Mouse (Mus musculus) CH12.LX (cell line): ENCODE measurements around the gene Srp68. TPM values are rescaled to one million over a fixed set of nuclear protein-coding genes. Genes with fewer than 3 reads are reported as not detected.

Experiments used
- DNase-seq: peaks from one replicate; pipeline ENCODE4 v3.0.0-alpha.2; 2013; ENCODE audit errors: extremely low read depth
- H3K27ac ChIP-seq: 2 replicates; pipeline ENCODE4 v1.5.1; 2012; ENCODE audit warnings: low read depth, mild to moderate bottlenecking, control low read depth, moderate library complexity; ENCODE audit not compliant: insufficient read depth
- H3K27me3 ChIP-seq: replicated peaks from 2 replicates; pipeline ENCODE3; 2012; ENCODE audit warnings: inconsistent platforms
- H3K36me3 ChIP-seq, 2 experiments: replicated peaks in 1 of 2; 2 replicates each; pipeline versions ENCODE3 to v1.6.1; 2012; ENCODE audit warnings: inconsistent platforms in 1 of 2, low read length in 1 of 2, mild to moderate bottlenecking in 1 of 2, mixed read lengths in 1 of 2, moderate library complexity in 1 of 2; ENCODE audit not compliant: control insufficient read depth in 1 of 2, insufficient read depth in 1 of 2
- H3K4me1 ChIP-seq, 2 experiments: 2 replicates each; pipeline ENCODE4 v1.6.1; 2012; ENCODE audit warnings: inconsistent platforms in 1 of 2, moderate library complexity in 1 of 2; ENCODE audit not compliant: insufficient read depth in 2 of 2, control insufficient read depth in 1 of 2
- H3K4me2 ChIP-seq: 2 replicates; pipeline ENCODE4 v1.6.1; 2012; ENCODE audit warnings: low read depth, mild to moderate bottlenecking, control low read depth; ENCODE audit not compliant: poor library complexity, insufficient read depth, severe bottlenecking
- H3K4me3 ChIP-seq, 3 experiments: fragments of 150-350 bp in 1 of 3; sonication (generic) in 1 of 3; replicated peaks in 1 of 3; 2 replicates each; pipeline versions ENCODE3 to v1.5.1; 2011 to 2012; ENCODE audit warnings: low read depth in 2 of 3, low read length in 2 of 3, mild to moderate bottlenecking in 2 of 3, moderate library complexity in 2 of 3, control low read depth in 1 of 3, improper control_type of control experiment in 1 of 3, inconsistent platforms in 1 of 3, mixed read lengths in 1 of 3; ENCODE audit not compliant: poor library complexity in 1 of 3
- H3K79me2 ChIP-seq: replicated peaks from 2 replicates; pipeline ENCODE4 v1.6.1; 2012; ENCODE audit warnings: mild to moderate bottlenecking, moderate library complexity; ENCODE audit not compliant: control insufficient read depth, poor library complexity, insufficient read depth, severe bottlenecking; ENCODE audit errors: extremely low read depth
- H3K9ac ChIP-seq: 2 replicates; pipeline ENCODE4 v1.6.1; 2012; ENCODE audit warnings: low read depth, mild to moderate bottlenecking, control low read depth, moderate library complexity; ENCODE audit not compliant: insufficient read depth
- H3K9me3 ChIP-seq: replicated peaks from 2 replicates; pipeline ENCODE3; 2012; ENCODE audit warnings: low read length, inconsistent platforms, mixed read lengths
- CHD1 ChIP-seq: IDR thresholded peaks from 2 replicates; pipeline ENCODE4 v1.6.1; 2012; ENCODE audit warnings: low read depth, low read length, improper control_type of control experiment, inconsistent platforms
- CTCF ChIP-seq, 2 experiments: IDR thresholded peaks in 1 of 2; conservative IDR thresholded peaks in 1 of 2; 2 replicates each; pipeline ENCODE4 v1.5.1; 2011 to 2012; ENCODE audit warnings: low read depth in 2 of 2, low read length in 2 of 2, improper control_type of control experiment in 1 of 2, inconsistent platforms in 1 of 2, mild to moderate bottlenecking in 1 of 2, moderate library complexity in 1 of 2
- E2F4 ChIP-seq: IDR thresholded peaks from 2 replicates; pipeline ENCODE4 v1.6.1; 2011; ENCODE audit warnings: low read depth, low read length, improper control_type of control experiment; ENCODE audit not compliant: insufficient replicate concordance
- ELF1 ChIP-seq: IDR thresholded peaks from 2 replicates; pipeline ENCODE4 v1.6.1; 2014; ENCODE audit warnings: low read depth, mild to moderate bottlenecking, inconsistent platforms, low read length, improper control_type of control experiment
- EP300 ChIP-seq: IDR thresholded peaks from 2 replicates; pipeline ENCODE4 v1.6.1; 2011; ENCODE audit warnings: low read length, improper control_type of control experiment
- IRF4 ChIP-seq: IDR thresholded peaks from 2 replicates; pipeline ENCODE4 v1.6.1; 2014; ENCODE audit warnings: low read depth, mild to moderate bottlenecking, inconsistent platforms, low read length, improper control_type of control experiment
- JUN ChIP-seq: IDR thresholded peaks from 2 replicates; pipeline ENCODE4 v1.6.1; 2011; ENCODE audit warnings: low read depth, mild to moderate bottlenecking, low read length, improper control_type of control experiment, moderate library complexity; ENCODE audit not compliant: insufficient read depth
- KAT2A ChIP-seq: IDR thresholded peaks from 2 replicates; pipeline ENCODE4 v1.6.1; 2012; ENCODE audit warnings: low read length, improper control_type of control experiment, inconsistent platforms; ENCODE audit not compliant: insufficient replicate concordance
- MAFK ChIP-seq: IDR thresholded peaks from 2 replicates; pipeline ENCODE4 v1.6.1; 2011; ENCODE audit warnings: low read length, improper control_type of control experiment; ENCODE audit not compliant: insufficient replicate concordance
- MAX ChIP-seq: IDR thresholded peaks from 2 replicates; pipeline ENCODE4 v1.6.1; 2011; ENCODE audit warnings: low read length, improper control_type of control experiment
- MAZ ChIP-seq: IDR thresholded peaks from 2 replicates; pipeline ENCODE4 v1.6.1; 2012; ENCODE audit warnings: low read depth, mild to moderate bottlenecking, inconsistent platforms, low read length, improper control_type of control experiment, moderate library complexity
- MEF2A ChIP-seq: IDR thresholded peaks from 2 replicates; pipeline ENCODE4 v1.6.1; 2014; ENCODE audit warnings: low read depth, mild to moderate bottlenecking, inconsistent platforms, low read length, improper control_type of control experiment, borderline replicate concordance
- NRF1 ChIP-seq: IDR thresholded peaks from 2 replicates; pipeline ENCODE4 v1.6.1; 2014; ENCODE audit warnings: low read depth, mild to moderate bottlenecking, inconsistent platforms, low read length, improper control_type of control experiment, moderate library complexity
- PAX5 ChIP-seq: IDR thresholded peaks from 2 replicates; pipeline ENCODE4 v1.6.1; 2012; ENCODE audit warnings: low read length, inconsistent platforms, mixed read lengths
- POLR2AphosphoS2 ChIP-seq: IDR thresholded peaks from 2 replicates; pipeline ENCODE4 v1.6.1; 2011; ENCODE audit warnings: low read depth, low read length, improper control_type of control experiment
- RCOR1 ChIP-seq: conservative IDR thresholded peaks from 2 replicates; pipeline ENCODE4 v1.6.1; 2012; ENCODE audit warnings: low read depth, mild to moderate bottlenecking, inconsistent platforms, low read length, improper control_type of control experiment
- TBP ChIP-seq: conservative IDR thresholded peaks from 2 replicates; pipeline ENCODE4 v1.6.1; 2011; ENCODE audit warnings: low read depth, low read length, improper control_type of control experiment
- TCF12 ChIP-seq: IDR thresholded peaks from 2 replicates; pipeline ENCODE4 v1.6.1; 2014; ENCODE audit warnings: low read depth, mild to moderate bottlenecking, inconsistent platforms, low read length, improper control_type of control experiment
- ZC3H11A ChIP-seq: IDR thresholded peaks from 2 replicates; pipeline ENCODE4 v1.6.1; 2012; ENCODE audit warnings: low read depth, mild to moderate bottlenecking, inconsistent platforms, low read length, improper control_type of control experiment
- ZNF384 ChIP-seq: IDR thresholded peaks from 2 replicates; pipeline ENCODE4 v1.6.1; 2012; ENCODE audit warnings: low read depth, low read length, improper control_type of control experiment, inconsistent platforms
- dilution Hi-C: fragments of 300-500 bp; cut with MboI; formaldehyde crosslinking; loops from 2 replicates; pipeline ENCODE4 v1.14.3; 2020; ENCODE audit warnings: low sequenced_read_pairs; ENCODE audit not compliant: extremely low pct_unique_long_range_greater_than_20kb, extremely low pct_ligation_motif_present
- in situ Hi-C: fragments of 300-500 bp; cut with MboI; formaldehyde crosslinking; loops from 3 replicates; pipeline ENCODE4 v1.14.3; 2019; ENCODE audit warnings: low sequenced_read_pairs, low pct_ligation_motif_present, low pct_unique_long_range_greater_than_20kb, mixed read lengths
- polyA plus RNA-seq: library from polyadenylated mRNA; unstranded; fragments of >175 nt; gene quantifications from 2 replicates; pipeline ENCODE4 v1.2.1, GENCODE M21; 2012; ENCODE audit warnings: low read depth; ENCODE audit not compliant: insufficient read length
- total RNA-seq, 2 experiments: library from RNA; depleted of rRNA; stranded (reverse); fragments of 300-350 nt in 1 of 2; fragments of >200 nt in 1 of 2; gene quantifications; 2 replicates each; pipeline ENCODE4 v1.2.3; 2012 to 2014

The Srp68 gene
- total and polyA plus RNA-seq, 3 experiments: 53.2 to 184 (median 74.7) TPM

DNA sequence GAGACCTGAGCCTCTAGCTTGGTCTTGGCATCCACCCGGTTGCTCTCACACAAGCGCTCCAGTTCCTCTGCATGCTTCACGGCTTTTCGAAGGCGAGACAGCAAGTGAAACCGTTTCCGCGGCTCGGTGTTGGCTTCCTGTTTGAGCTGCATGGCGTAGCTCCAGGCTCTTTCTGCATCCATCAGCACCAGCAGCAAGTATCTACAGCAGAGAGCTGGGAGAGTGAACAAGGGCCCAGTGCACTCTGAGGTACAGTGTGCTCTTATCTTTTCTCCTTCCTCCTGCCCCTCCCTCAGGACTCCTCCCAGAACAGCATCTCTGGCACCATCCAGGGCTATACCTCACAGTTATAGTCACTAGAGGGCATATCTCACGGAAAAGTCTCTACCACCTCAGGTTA is 8.7 kb downstream of the Srp68 start:
- H3K9me3 ChIP-seq: no peaks in the 10 kb centered on the region
- no peaks in the 10 kb centered on the region for H3K27me3 ChIP-seq
- no peak overlapping the region for H3K4me3 ChIP-seq
- no peak overlapping the region for H3K27ac ChIP-seq
- H3K4me2 ChIP-seq: no peak overlapping the region
- in situ Hi-C loops: no loop called here
- peaks cover 15% of the 10 kb centered on the region for H3K79me2 ChIP-seq
- peaks cover 89 to 97% of the 10 kb centered on the region in 2 experiments for H3K36me3 ChIP-seq
- no peak for TF ChIP-seq RCOR1
- peak in 1 of 2 experiments; percentile 21; a peak in 1 of 4 replicates for TF ChIP-seq CTCF (conservative IDR thresholded peaks at IDR 0.05 in 1 of 2, IDR thresholded peaks at IDR 0.05 in 1 of 2; ENCODE audit: low read depth in 2 of 2, low read length in 2 of 2)
- TF ChIP-seq, all 38 proteins: peak for 1
- Histone ChIP-seq H3K4me1 (peaks cover 2 to 28% of the 10 kb centered on the region in 2 experiments; a peak in 3 of 4 replicates), H3K9ac (no peak overlapping the region)
- DNase-seq: peak; percentile 50
- dilution Hi-C loops: no loop called here

GRCm38 (mm10) chr11:116260259-116260658 is 13.8 kb downstream of the Srp68 start:
- in situ Hi-C loops: no loop called here
- Histone ChIP-seq H3K9me3 (no peaks in the 10 kb centered on the region), H3K27me3 (no peaks in the 10 kb centered on the region), H3K4me3 (no peak overlapping the region), H3K4me1 (peaks cover 6 to 14% of the 10 kb centered on the region in 2 experiments), H3K4me2 (no peak overlapping the region), H3K9ac (no peak overlapping the region), H3K27ac (no peak overlapping the region), H3K36me3 (peaks cover 85 to 96% of the 10 kb centered on the region in 2 experiments), H3K79me2 (peaks cover 23% of the 10 kb centered on the region)
- TF ChIP-seq POLR2AphosphoS2 (no peak), TCF12 (no peak), MAX (no peak), IRF4 (no peak), E2F4 (no peak), TBP (no peak), MAFK (no peak)
- dilution Hi-C loops: no loop called here
- DNase-seq: no peak

- no peak for TF ChIP-seq MEF2A
- TF ChIP-seq NRF1: no peak
- no peak for TF ChIP-seq EP300
- no peak for TF ChIP-seq ZC3H11A
- TF ChIP-seq CHD1: no peak
- no peak for TF ChIP-seq CTCF (conservative IDR thresholded peaks at IDR 0.05 in 1 of 2, IDR thresholded peaks at IDR 0.05 in 1 of 2; ENCODE audit: low read depth in 2 of 2, low read length in 2 of 2)
- no peak for TF ChIP-seq JUN
- no peak for TF ChIP-seq ELF1
- TF ChIP-seq PAX5: no peak
- TF ChIP-seq ZNF384: no peak
- no peak for TF ChIP-seq KAT2A
- TF ChIP-seq RCOR1: no peak
- TF ChIP-seq MAZ: no peak
- peaks cover 12 to 20% of the 10 kb centered on the region in 2 experiments for H3K4me1 ChIP-seq
- no peaks in the 10 kb centered on the region for H3K27me3 ChIP-seq
- no peak for DNase-seq
- peaks cover 23% of the 10 kb centered on the region for H3K79me2 ChIP-seq
- in situ Hi-C loops: no loop called here
- H3K36me3 ChIP-seq: peaks cover 82 to 98% of the 10 kb centered on the region in 2 experiments
- no peak overlapping the region for H3K4me2 ChIP-seq
- no peaks in the 10 kb centered on the region for H3K9me3 ChIP-seq
- dilution Hi-C loops: no loop called here
- no peak overlapping the region for H3K4me3 ChIP-seq
- H3K27ac ChIP-seq: no peak overlapping the region
- no peak overlapping the region for H3K9ac ChIP-seq
Measured at GRCm38 (mm10) chr11:116259461-116259860, 14.6 kb downstream of the Srp68 start.
